Mouse (Mus musculus) intestine, embryonic 15.5 days (tissue): ENCODE measurements around the gene Amn. TPM values are rescaled to one million over a fixed set of nuclear protein-coding genes. Genes with fewer than 3 reads are reported as not detected.

Source experiments
- ATAC-seq: fragments of 200-750 bp; cut with Nextera tagmentation; 2 replicates; pipeline ENCODE4 v1.8.0; 2017; ENCODE audit warnings: moderate TSS enrichment, moderate library complexity
- H3K27ac ChIP-seq: fragments of 300-500 bp; sonication (generic); 2 replicates; pipeline ENCODE4 v1.5.1; 2015; ENCODE audit warnings: mild to moderate bottlenecking, inconsistent platforms
- H3K27me3 ChIP-seq: fragments of 300-500 bp; sonication (generic); replicated peaks from 2 replicates; pipeline ENCODE4 v1.6.1; 2015; ENCODE audit warnings: inconsistent platforms
- H3K36me3 ChIP-seq: fragments of 300-500 bp; sonication (generic); 2 replicates; pipeline ENCODE4 v1.6.1; 2015; ENCODE audit warnings: inconsistent platforms
- H3K4me1 ChIP-seq: fragments of 300-500 bp; sonication (generic); replicated peaks from 2 replicates; pipeline ENCODE4 v1.6.1; 2015; ENCODE audit warnings: inconsistent platforms
- H3K4me2 ChIP-seq: fragments of 300-500 bp; sonication (generic); replicated peaks from 2 replicates; pipeline ENCODE4 v1.6.1; 2015; ENCODE audit warnings: mild to moderate bottlenecking, inconsistent platforms
- H3K4me3 ChIP-seq: fragments of 300-500 bp; sonication (generic); replicated peaks from 2 replicates; pipeline ENCODE4 v1.5.1; 2015; ENCODE audit warnings: inconsistent platforms
- H3K9ac ChIP-seq: fragments of 300-500 bp; sonication (generic); 2 replicates; pipeline ENCODE4 v1.6.1; 2015; ENCODE audit warnings: inconsistent platforms
- H3K9me3 ChIP-seq: fragments of 300-500 bp; sonication (generic); 2 replicates; pipeline ENCODE4 v1.6.1; 2016; ENCODE audit warnings: inconsistent platforms
- whole genome bisulfite sequencing: fragments of 180-500 bp; shearing (Covaris S2); methylation state at CpG from one replicate; pipeline ENCODE4 v1.1.7; 2015; 5-methylcytosine and 5-hydroxymethylcytosine counted together
- polyA plus RNA-seq: library from polyadenylated mRNA; unstranded; fragments of >200 nt; fragmentation: Nextera tagmentation; extraction: Ambion mirVana; gene quantifications from 2 replicates; pipeline ENCODE4 v1.2.1, GENCODE M21; 2015

The Amn gene
- polyA plus RNA-seq, 1 experiment from 2014 or later = 127 TPM

DNA sequence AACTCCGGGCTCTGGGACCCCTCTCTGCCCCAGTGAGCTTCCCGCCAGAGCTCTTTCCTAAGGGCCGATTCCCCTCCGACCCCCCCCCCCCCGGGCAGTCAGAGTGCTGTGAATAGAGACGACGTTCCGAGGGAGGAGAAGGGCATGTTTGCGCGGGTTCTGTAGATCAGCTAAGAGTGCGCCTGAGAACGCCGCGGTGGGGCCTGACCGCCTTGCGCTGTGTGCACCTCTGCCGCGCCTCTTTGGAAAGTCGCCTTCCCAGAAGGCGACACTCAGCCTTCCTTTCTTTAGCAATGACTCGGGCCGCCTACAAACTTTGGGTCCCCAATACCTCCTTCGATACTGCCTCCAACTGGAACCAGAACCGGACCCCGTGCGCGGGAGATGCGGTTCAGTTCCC is 511 bp downstream of the Amn start:
- Histone ChIP-seq H3K4me1 (peaks cover 33% of the 10 kb centered on the region), H3K9me3 (no peaks in the 10 kb centered on the region), H3K27ac (0 out of 2 replicates have a peak overlapping the region, but pooled peaks have one; percentile 7), H3K36me3 (no peaks in the 10 kb centered on the region), H3K4me3 (peak overlapping the region; percentile 41), H3K4me2 (peak overlapping the region; percentile 56), H3K9ac (peak overlapping the region; percentile 42), H3K27me3 (peaks cover 60% of the 10 kb centered on the region)
- 8% methylated on average over 28 of the region's 28 CpGs for WGBS
- ATAC-seq = peak; percentile 47

DNA sequence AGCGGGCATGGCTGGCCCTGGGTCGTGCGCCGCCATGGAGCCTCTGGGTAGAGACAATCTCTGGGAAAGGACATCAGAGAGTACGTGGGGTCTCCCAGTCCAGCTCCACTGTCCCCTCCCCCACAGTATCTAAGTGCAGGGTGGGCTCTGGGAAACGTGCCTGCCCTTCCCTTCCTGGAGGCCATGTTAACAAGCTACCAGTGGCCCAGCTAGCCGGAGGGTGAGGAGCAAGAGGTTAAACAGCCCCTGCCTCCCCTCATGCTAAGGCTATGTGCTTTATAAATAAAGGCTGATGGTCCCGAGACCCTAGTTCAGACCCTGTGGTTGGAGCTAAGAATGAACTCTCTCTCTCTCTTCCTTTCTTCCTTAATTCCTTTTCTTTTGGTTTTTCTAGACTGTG is 1.1 kb downstream of the Amn start:
- H3K27ac ChIP-seq = no peak overlapping the region
- peak overlapping the region; percentile 56 for H3K4me2 ChIP-seq
- 19% methylated on average over 8 of the region's 8 CpGs for WGBS
- 0 out of 2 replicates have a peak, but pooled peaks cover 3% of the 10 kb centered on the region for H3K36me3 ChIP-seq
- peaks cover 33% of the 10 kb centered on the region for H3K4me1 ChIP-seq
- peak overlapping the region; percentile 42 for H3K9ac ChIP-seq
- peak overlapping the region; percentile 41 for H3K4me3 ChIP-seq
- H3K27me3 ChIP-seq = peaks cover 66% of the 10 kb centered on the region
- H3K9me3 ChIP-seq = no peaks in the 10 kb centered on the region
- no peak for ATAC-seq

DNA sequence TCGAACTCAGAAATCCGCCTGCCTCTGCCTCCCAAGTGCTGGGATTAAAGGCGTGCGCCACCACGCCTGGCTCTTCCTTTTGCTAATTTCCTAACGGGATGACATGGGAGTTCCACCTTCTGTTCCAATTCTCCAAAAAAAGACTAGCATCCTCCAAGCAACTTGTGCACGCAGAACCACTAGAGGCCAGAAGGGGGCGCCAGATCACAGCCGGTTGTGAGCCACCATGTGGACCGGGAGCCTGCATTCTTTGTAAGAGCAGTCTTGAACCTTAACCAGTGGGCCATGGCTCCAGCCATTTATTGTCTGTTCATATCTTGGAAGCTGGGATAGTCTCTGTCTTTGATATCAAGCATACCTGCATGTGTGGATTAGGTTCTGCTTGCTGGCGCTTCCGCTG is 1.5 kb downstream of the Amn start:
- H3K4me3 ChIP-seq = peak overlapping the region; percentile 41; the same call in 1 of the 2 replicates
- peak overlapping the region; percentile 56; the same call in 1 of the 2 replicates for H3K4me2 ChIP-seq
- no peak for ATAC-seq
- H3K4me1 ChIP-seq = peaks cover 33% of the 10 kb centered on the region
- WGBS = 23% methylated on average over 12 of the region's 12 CpGs
- H3K36me3 ChIP-seq = 0 out of 2 replicates have a peak, but pooled peaks cover 3% of the 10 kb centered on the region
- no peak overlapping the region for H3K27ac ChIP-seq
- H3K9me3 ChIP-seq = no peaks in the 10 kb centered on the region
- peaks cover 69% of the 10 kb centered on the region for H3K27me3 ChIP-seq
- no peak overlapping the region for H3K9ac ChIP-seq

DNA sequence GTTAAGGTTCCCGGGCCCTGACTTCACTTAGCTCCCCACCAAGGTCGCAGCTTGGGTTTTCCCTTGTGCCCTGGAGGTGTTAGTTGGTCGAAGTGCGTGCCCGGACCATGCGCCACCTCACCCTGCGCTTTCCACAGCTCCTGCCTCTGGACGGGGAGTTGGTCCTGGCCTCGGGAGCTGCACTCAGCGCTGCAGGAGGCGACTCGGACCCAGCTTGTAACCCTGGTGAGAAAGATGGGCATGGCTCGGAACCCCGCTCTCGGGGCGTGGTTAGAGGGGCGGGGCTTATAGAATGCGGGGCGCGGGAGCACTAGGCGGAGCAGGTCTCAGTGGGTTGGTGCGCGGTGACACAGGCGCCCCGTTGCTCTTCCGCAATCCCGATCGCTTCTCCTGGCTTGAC is 3.1 kb downstream of the Amn start:
- peaks cover 28% of the 10 kb centered on the region for H3K4me1 ChIP-seq
- 0 out of 2 replicates have a peak overlapping the region, but pooled peaks have one; percentile 26 for H3K9ac ChIP-seq
- ATAC-seq = 0 out of 2 replicates have a peak, but pooled peaks have one; percentile 9
- no peak overlapping the region for H3K27ac ChIP-seq
- 0 out of 2 replicates have a peak, but pooled peaks cover 3% of the 10 kb centered on the region for H3K36me3 ChIP-seq
- H3K9me3 ChIP-seq = no peaks in the 10 kb centered on the region
- peaks cover 69% of the 10 kb centered on the region for H3K27me3 ChIP-seq
- peak overlapping the region; percentile 71 for H3K4me2 ChIP-seq
- H3K4me3 ChIP-seq = peak overlapping the region; percentile 41
- 7% methylated on average over 28 of the region's 28 CpGs for WGBS

GRCm38 (mm10) chr12:111274447-111275149 is 3.7 kb downstream of the Amn start:
- H3K27ac ChIP-seq = no peak overlapping the region
- H3K9me3 ChIP-seq = no peaks in the 10 kb centered on the region
- peak overlapping the region; percentile 71 for H3K4me2 ChIP-seq
- no peak for ATAC-seq
- H3K36me3 ChIP-seq = 0 out of 2 replicates have a peak, but pooled peaks cover 3% of the 10 kb centered on the region
- H3K4me3 ChIP-seq = peak overlapping the region; percentile 41
- peaks cover 28% of the 10 kb centered on the region for H3K4me1 ChIP-seq
- H3K27me3 ChIP-seq = peaks cover 69% of the 10 kb centered on the region
- peak overlapping the region; percentile 26; the same call in 1 of the 2 replicates for H3K9ac ChIP-seq
- 6% methylated on average over 80 of the region's 80 CpGs for WGBS

- 5% methylated on average over 58 of the region's 58 CpGs for WGBS
- ATAC-seq = no peak
- H3K9me3 ChIP-seq = no peaks in the 10 kb centered on the region
- peaks cover 27% of the 10 kb centered on the region for H3K4me1 ChIP-seq
- peaks cover 66% of the 10 kb centered on the region for H3K27me3 ChIP-seq
- H3K4me2 ChIP-seq = peak overlapping the region; percentile 71
- H3K4me3 ChIP-seq = peak overlapping the region; percentile 41
- no peak overlapping the region for H3K27ac ChIP-seq
- H3K36me3 ChIP-seq = 0 out of 2 replicates have a peak, but pooled peaks cover 3% of the 10 kb centered on the region
- H3K9ac ChIP-seq = peak overlapping the region; percentile 26; the same call in 1 of the 2 replicates
These were observed 4.4 kb downstream of the Amn start for GRCm38 (mm10) chr12:111275150-111275841.

- 53% methylated on average over 6 of the region's 6 CpGs for WGBS
- Histone ChIP-seq H3K9me3 (no peaks in the 10 kb centered on the region), H3K4me1 (peaks cover 21% of the 10 kb centered on the region), H3K4me3 (no peak overlapping the region), H3K27me3 (peaks cover 55% of the 10 kb centered on the region), H3K9ac (no peak overlapping the region), H3K27ac (no peak overlapping the region), H3K4me2 (no peak overlapping the region), H3K36me3 (0 out of 2 replicates have a peak, but pooled peaks cover 3% of the 10 kb centered on the region)
- no peak for ATAC-seq
These were observed 5.5 kb downstream of the Amn start for GRCm38 (mm10) chr12:111276371-111276770.

DNA sequence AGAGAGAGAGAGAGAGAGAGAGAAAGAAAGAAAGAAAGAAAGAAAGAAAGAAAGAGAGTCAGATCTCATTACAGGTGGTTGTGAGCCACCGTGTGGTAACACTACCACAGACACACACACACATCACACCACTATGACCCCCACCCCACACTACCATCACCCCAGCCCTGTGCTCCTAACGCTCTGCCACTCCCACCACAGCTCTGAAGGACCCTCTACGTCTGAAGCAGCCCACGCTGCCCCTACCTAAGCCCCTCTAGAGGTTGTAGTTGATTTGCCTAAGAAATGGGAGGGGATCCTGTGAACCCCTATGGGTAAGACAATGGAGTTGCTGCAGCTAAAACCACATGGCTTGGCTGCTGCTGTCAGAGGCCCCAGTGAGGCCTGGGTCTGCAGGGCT is 12.7 kb downstream of the Amn start:
- no peaks in the 10 kb centered on the region for H3K9me3 ChIP-seq
- no peak overlapping the region for H3K4me2 ChIP-seq
- 85% methylated on average over 4 of the region's 4 CpGs for WGBS
- H3K27ac ChIP-seq = no peak overlapping the region
- no peak overlapping the region for H3K9ac ChIP-seq
- no peak for ATAC-seq
- H3K27me3 ChIP-seq = no peaks in the 10 kb centered on the region
- H3K4me3 ChIP-seq = no peak overlapping the region
- no peaks in the 10 kb centered on the region for H3K36me3 ChIP-seq
- peaks cover 10% of the 10 kb centered on the region for H3K4me1 ChIP-seq

DNA sequence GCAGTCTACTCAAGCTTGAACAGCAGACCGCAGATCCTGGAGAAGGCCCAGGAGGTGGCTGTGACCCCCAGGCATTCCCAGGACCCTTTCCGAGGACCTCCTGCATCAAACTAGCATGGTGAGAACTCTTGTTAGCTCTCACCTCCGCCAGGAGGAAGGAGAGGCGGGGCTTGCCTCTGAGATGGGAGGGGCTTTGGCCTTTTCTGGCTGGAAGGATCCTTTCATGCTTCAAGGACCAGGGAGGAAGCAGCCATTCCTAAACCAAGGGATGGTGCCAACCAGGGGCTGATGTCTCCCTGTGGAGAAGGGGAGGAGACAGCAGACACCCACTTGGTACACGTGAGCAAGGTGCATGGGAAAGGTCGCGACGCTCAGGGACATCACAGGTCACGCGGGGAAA is 13.6 kb downstream of the Amn start:
- Histone ChIP-seq H3K4me3 (no peak overlapping the region), H3K9ac (no peak overlapping the region), H3K9me3 (no peaks in the 10 kb centered on the region), H3K4me1 (peaks cover 10% of the 10 kb centered on the region), H3K4me2 (peak overlapping the region; percentile 39; the same call in 1 of the 2 replicates), H3K27me3 (no peaks in the 10 kb centered on the region), H3K36me3 (no peaks in the 10 kb centered on the region), H3K27ac (no peak overlapping the region)
- peak; percentile 28; the same call in 1 of the 2 replicates for ATAC-seq
- WGBS = 22% methylated on average over 10 of the region's 10 CpGs

DNA sequence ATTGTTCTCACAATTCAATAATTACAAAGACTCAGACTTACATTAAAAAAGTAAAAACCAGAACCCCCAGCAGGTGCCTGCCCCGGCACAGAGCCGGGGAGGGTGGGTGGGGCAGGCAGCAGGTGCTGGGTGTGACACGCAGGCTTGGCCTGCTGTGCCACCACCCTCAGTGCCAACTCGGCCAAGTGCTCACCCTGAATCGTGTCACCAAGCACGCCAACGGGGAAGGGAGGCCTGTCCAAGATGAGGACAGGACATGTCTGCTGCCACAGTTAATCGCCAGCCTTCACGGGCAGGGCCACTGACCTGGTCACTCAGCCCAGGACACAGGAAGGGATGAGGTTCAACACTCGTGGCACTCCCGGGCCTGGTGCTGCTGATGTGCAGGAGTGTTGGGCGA is 22.1 kb downstream of the Amn start:
- peaks cover 60% of the 10 kb centered on the region for H3K36me3 ChIP-seq
- no peaks in the 10 kb centered on the region for H3K27me3 ChIP-seq
- no peak overlapping the region for H3K9ac ChIP-seq
- H3K4me2 ChIP-seq = no peak overlapping the region
- no peak overlapping the region for H3K27ac ChIP-seq
- H3K4me1 ChIP-seq = no peaks in the 10 kb centered on the region
- no peak for ATAC-seq
- no peak overlapping the region for H3K4me3 ChIP-seq
- 94% methylated on average over 12 of the region's 12 CpGs for WGBS
- no peaks in the 10 kb centered on the region for H3K9me3 ChIP-seq

DNA sequence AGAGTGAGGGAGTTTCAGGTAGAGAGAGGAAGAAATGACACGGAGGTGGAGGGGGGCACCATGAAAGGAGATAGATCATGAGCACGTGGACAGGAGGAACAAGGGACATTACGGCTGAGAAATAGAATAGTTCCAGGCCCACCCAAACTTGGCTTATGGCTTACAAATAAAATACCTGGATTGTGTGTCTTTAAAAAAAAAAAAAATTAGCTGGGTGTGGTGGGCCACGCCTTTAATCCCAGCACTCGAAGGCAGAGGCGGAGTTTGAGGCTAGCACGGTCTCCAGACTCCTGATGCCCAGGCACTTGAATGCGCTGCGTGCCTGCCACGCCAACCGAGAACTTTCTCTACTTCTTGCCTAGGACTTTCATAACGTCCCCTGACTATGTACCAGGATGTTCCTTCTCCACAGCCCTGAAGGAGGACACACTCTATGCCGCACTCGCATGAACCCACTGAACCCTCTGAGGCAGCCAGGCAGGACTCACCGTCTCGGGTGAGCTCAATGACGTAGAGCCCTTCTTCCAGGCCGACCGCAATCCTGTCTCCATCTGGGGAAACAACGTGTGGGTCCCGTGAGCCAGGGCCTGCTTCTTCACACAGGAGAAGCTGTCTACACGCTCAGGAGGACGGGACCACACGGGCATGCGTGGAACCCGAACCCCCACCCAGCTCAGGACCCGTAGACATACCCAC is 30.6 kb downstream of the Amn start:
- Histone ChIP-seq H3K9me3 (no peaks in the 10 kb centered on the region), H3K4me3 (no peak overlapping the region), H3K9ac (no peak overlapping the region), H3K4me1 (no peaks in the 10 kb centered on the region), H3K27ac (no peak overlapping the region), H3K27me3 (no peaks in the 10 kb centered on the region), H3K4me2 (no peak overlapping the region), H3K36me3 (peaks cover 80% of the 10 kb centered on the region)
- ATAC-seq = no peak
- WGBS = 94% methylated on average over 27 of the region's 27 CpGs

DNA sequence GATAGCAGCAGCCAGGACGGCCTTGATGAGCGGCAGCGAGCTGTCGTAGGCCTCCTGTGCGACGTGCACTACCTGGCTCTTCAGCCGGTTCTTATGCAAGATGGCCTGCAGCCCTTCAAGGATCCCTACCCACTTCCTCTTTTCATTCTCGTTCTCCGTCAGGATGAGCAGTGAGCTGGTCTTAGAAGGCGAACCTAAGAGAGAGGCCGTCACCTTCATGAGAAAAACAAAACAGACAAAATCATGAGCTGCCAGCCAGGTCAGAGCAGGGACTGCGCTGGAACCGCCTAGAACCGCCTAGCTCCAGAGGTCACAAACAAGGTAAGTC is 31.1 kb downstream of the Amn start:
- no peak overlapping the region for H3K4me2 ChIP-seq
- H3K27me3 ChIP-seq = no peaks in the 10 kb centered on the region
- no peak overlapping the region for H3K27ac ChIP-seq
- no peak overlapping the region for H3K4me3 ChIP-seq
- no peak for ATAC-seq
- H3K9ac ChIP-seq = no peak overlapping the region
- no peaks in the 10 kb centered on the region for H3K9me3 ChIP-seq
- no peaks in the 10 kb centered on the region for H3K4me1 ChIP-seq
- peaks cover 79% of the 10 kb centered on the region for H3K36me3 ChIP-seq
- 92% methylated on average over 14 of the region's 14 CpGs for WGBS
